Mouse (Mus musculus) midbrain, embryonic 10.5 days (tissue): ENCODE results near the gene Cd300ld3. TPM values are rescaled to one million over a fixed set of nuclear protein-coding genes. Genes with fewer than 3 reads are reported as not detected.
"Not testable (repeated sequence)": the region's sequence is repeated elsewhere in the genome, so short reads cannot be mapped to it uniquely, and the experiment has no call there.

Experiments
- DNase-seq: peaks from one replicate; pipeline ENCODE4 v3.0.0-alpha.2; 2017; ENCODE audit warnings: low spot score
- H3K27ac ChIP-seq: fragments of 300-500 bp; sonication (generic); replicated peaks from 2 replicates; pipeline ENCODE4 v1.5.1; 2016; ENCODE audit warnings: mild to moderate bottlenecking
- H3K27me3 ChIP-seq: fragments of 300-500 bp; sonication (generic); 2 replicates; pipeline ENCODE4 v1.6.1; 2016; ENCODE audit warnings: low read depth, mild to moderate bottlenecking; ENCODE audit not compliant: poor library complexity, severe bottlenecking
- H3K36me3 ChIP-seq: fragments of 300-500 bp; sonication (generic); 2 replicates; pipeline ENCODE4 v1.6.1; 2016; ENCODE audit warnings: mild to moderate bottlenecking, moderate library complexity
- H3K4me1 ChIP-seq: fragments of 300-500 bp; sonication (generic); 2 replicates; pipeline ENCODE4 v1.6.1; 2016
- H3K4me3 ChIP-seq: fragments of 300-500 bp; sonication (generic); 2 replicates; pipeline ENCODE4 v1.5.1; 2016; ENCODE audit warnings: mild to moderate bottlenecking, moderate library complexity
- H3K9me3 ChIP-seq: fragments of 300-500 bp; sonication (generic); replicated peaks from 2 replicates; pipeline ENCODE4 v1.6.1; 2016; ENCODE audit warnings: mild to moderate bottlenecking
- WGBS: fragments of 180-500 bp; shearing (Covaris S2); methylation state at CpG from one replicate; pipeline ENCODE4 v1.1.7; 2016; 5-methylcytosine and 5-hydroxymethylcytosine counted together
- polyA plus RNA-seq: library from polyadenylated mRNA; unstranded; fragments of >200 nt; fragmentation: Nextera tagmentation; extraction: Ambion mirVana; gene quantifications from 2 replicates; pipeline ENCODE4 v1.2.1, GENCODE M21; 2016

Cd300ld3 gene
- polyA plus RNA-seq, 1 experiment from 2014 or later: not detected

DNA sequence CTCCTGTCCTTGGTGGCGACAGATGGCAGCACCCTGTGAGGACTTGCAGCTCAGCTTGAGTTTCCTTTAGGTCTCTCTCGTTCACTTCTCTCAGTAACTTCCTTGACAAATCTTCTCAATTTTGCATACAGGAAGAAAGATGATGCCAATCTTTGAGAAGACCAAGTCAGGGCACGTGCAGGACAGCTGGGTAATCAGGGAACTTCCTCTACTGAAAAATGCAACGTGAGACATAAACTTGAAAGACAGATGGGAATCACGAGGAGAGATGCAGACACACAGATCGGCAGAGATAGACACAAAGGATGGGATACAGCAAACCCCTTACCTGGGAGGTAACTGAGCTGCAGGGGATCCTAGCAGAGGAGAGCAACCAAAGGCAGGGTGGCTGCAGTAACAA lies 10.5 kb downstream of the Cd300ld3 start, which contains the start of gene Cd300ld5:
Cd300ld5 (minus strand) TSS at position 101 of the 400 bp plus-strand sequence.
- WGBS: no CpG with 5 or more reads among the region's 6 CpGs

DNA sequence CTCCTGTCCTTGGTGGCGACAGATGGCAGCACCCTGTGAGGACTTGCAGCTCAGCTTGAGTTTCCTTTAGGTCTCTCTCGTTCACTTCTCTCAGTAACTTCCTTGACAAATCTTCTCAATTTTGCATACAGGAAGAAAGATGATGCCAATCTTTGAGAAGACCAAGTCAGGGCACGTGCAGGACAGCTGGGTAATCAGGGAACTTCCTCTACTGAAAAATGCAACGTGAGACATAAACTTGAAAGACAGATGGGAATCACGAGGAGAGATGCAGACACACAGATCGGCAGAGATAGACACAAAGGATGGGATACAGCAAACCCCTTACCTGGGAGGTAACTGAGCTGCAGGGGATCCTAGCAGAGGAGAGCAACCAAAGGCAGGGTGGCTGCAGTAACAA lies 21.3 kb downstream of the Cd300ld3 start, which contains the start of gene Cd300ld4:
Cd300ld4 (minus strand) TSS at position 101 of the 400 bp plus-strand sequence.
- WGBS: no CpG with 5 or more reads among the region's 6 CpGs
- not testable (repeated sequence) for H3K4me1 ChIP-seq, H3K4me3 ChIP-seq, H3K27me3 ChIP-seq, H3K36me3 ChIP-seq, H3K9me3 ChIP-seq, H3K27ac ChIP-seq, DNase-seq

More for the DNA sequence above, 10.5 kb downstream of the Cd300ld3 start, which contains the start of gene Cd300ld5:
- H3K9me3 ChIP-seq, H3K4me3 ChIP-seq, H3K27me3 ChIP-seq, DNase-seq, H3K4me1 ChIP-seq, H3K27ac ChIP-seq, H3K36me3 ChIP-seq: not testable (repeated sequence)

DNA sequence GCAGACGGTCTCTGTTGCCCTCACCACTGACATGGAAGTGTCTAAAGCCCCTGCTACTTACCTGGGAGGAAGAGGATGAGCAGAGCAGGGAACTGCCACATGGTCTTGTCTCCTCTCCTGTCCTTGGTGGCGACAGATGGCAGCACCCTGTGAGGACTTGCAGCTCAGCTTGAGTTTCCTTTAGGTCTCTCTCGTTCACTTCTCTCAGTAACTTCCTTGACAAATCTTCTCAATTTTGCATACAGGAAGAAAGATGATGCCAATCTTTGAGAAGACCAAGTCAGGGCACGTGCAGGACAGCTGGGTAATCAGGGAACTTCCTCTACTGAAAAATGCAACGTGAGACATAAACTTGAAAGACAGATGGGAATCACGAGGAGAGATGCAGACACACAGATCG lies 32.1 kb downstream of the Cd300ld3 start, which contains the start of gene Cd300ld2:
Cd300ld2 (minus strand) TSS at position 101 of the 400 bp plus-strand sequence.
- not testable (repeated sequence) for H3K4me1 ChIP-seq, H3K27me3 ChIP-seq, DNase-seq, H3K27ac ChIP-seq, H3K9me3 ChIP-seq, H3K4me3 ChIP-seq, H3K36me3 ChIP-seq
- WGBS: no CpG with 5 or more reads among the region's 7 CpGs

DNA sequence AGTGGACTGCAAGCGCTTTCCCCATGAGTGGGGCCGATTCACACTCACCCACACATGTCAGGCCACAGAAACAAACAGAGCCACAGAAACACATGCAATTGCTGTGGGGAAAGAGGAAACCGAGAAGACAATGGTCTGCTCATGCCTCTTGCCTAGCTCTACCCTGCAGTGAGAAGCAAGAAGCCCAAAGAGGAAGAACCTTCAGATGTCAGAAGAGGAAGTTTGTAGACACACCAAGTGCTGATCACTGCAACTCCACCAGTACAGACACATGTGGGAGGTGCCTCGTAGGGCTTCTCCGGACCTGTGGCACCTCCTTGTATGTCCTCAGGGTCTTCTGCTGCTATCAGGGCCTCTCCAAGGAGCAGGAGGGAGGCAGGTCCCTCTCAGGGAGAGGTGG lies 44.1 kb downstream of the Cd300ld3 start:
- Histone ChIP-seq H3K27me3 (no peaks in the 10 kb centered on the region), H3K27ac (no peak overlapping the region), H3K4me1 (no peaks in the 10 kb centered on the region), H3K9me3 (no peaks in the 10 kb centered on the region), H3K36me3 (no peaks in the 10 kb centered on the region), H3K4me3 (no peak overlapping the region)
- WGBS: 88% methylated on average over 5 of the region's 5 CpGs
- DNase-seq: no peak

DNA sequence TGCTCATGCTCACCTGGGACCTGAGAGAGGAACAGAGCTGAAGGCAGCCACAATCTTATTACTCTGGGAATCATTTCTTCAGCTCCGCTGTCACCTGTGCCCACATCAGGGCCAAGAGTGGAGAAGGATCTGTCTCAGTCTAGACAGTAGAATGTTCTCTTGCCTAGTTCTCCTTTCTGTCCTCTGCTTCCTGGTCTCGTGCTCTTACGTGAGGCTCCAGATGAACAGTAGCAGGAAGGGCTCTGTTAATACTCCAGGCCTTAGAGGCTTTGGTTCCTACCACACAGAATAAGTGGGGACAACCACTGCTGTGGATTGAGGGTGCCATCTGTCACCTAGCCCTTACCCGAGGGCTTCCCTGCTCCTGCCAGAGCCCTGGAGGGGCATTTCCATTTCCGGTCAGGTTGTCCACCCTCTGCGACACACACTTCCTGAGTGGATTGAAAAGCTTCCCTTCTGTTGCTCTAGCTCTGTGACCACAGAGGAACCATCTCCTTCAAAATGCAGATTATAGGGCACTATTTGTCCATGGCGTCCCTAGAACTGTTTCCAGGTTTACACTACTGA lies 46.7 kb downstream of the Cd300ld3 start, which contains the start of gene Cd300c2:
Cd300c2 (minus strand) TSS at position 407 of the 567 bp plus-strand sequence.
- H3K27ac ChIP-seq: no peak within 1 kb of the TSS
- H3K4me3 ChIP-seq: no peak within 1 kb of the TSS
- no peaks in the 10 kb centered on the region for H3K36me3 ChIP-seq
- no peak for DNase-seq
- H3K9me3 ChIP-seq: no peaks in the 10 kb centered on the region
- no peaks in the 10 kb centered on the region for H3K27me3 ChIP-seq
- 83% methylated on average over 7 of the region's 7 CpGs for WGBS
- H3K4me1 ChIP-seq: no peaks in the 10 kb centered on the region

Other genes with a start within 250 kb of the Cd300ld3 start
- gene Gpr142, start 249.5 kb downstream of the Cd300ld3 start, polyA plus RNA-seq: 0.27 and 0.36 TPM in 2 replicates
- gene Gprc5c, start 197.3 kb downstream of the Cd300ld3 start, polyA plus RNA-seq: 19.0 TPM in 2 replicates
- gene Cd300a, start 158.4 kb downstream of the Cd300ld3 start, polyA plus RNA-seq: 0.58 and 0.93 TPM in 2 replicates
- 0.05 TPM in 1 of 2 replicates, not detected in the other for gene Cd300lb, start 114.0 kb downstream of the Cd300ld3 start, polyA plus RNA-seq
- gene Cd300c, start 79.3 kb downstream of the Cd300ld3 start, polyA plus RNA-seq: not detected in 2 replicates
- gene Cd300ld, start 58.5 kb downstream of the Cd300ld3 start, polyA plus RNA-seq: 0.10 TPM in 2 replicates
- gene Cd300c2, start 46.5 kb downstream of the Cd300ld3 start, polyA plus RNA-seq: 0.56 and 0.71 TPM in 2 replicates
- gene Cd300ld2, start 32.2 kb downstream of the Cd300ld3 start, polyA plus RNA-seq: not detected in 2 replicates
- gene Cd300ld4, start 21.4 kb downstream of the Cd300ld3 start, polyA plus RNA-seq: not detected in 2 replicates
- not detected in 2 replicates for gene Cd300ld5, start 10.6 kb downstream of the Cd300ld3 start, polyA plus RNA-seq
- not detected in 2 replicates for gene Cd300e, start 13.8 kb upstream of the Cd300ld3 start, polyA plus RNA-seq
- 0.49 and 1.1 TPM in 2 replicates for gene Rab37, start 43.0 kb upstream of the Cd300ld3 start, polyA plus RNA-seq
- 0.21 TPM in 1 of 2 replicates, not detected in the other for gene Cd300lf, start 85.6 kb upstream of the Cd300ld3 start, polyA plus RNA-seq
- gene Slc9a3r1, start 114.9 kb upstream of the Cd300ld3 start, polyA plus RNA-seq: 36.8 and 37.8 TPM in 2 replicates
- gene Tmem104, start 139.1 kb upstream of the Cd300ld3 start, polyA plus RNA-seq: 7.1 and 11.3 TPM in 2 replicates
- 17.8 and 19.5 TPM in 2 replicates for gene Nat9, start 139.4 kb upstream of the Cd300ld3 start, polyA plus RNA-seq
- 0.02 and 0.06 TPM in 2 replicates for gene Grin2c, start 218.8 kb upstream of the Cd300ld3 start, polyA plus RNA-seq
- gene Fdxr, start 228.6 kb upstream of the Cd300ld3 start, polyA plus RNA-seq: 16.7 and 19.8 TPM in 2 replicates
- 0.22 and 0.37 TPM in 2 replicates for gene Fads6, start 249.3 kb upstream of the Cd300ld3 start, polyA plus RNA-seq